Mouse (Mus musculus) stomach, adult 2 months (tissue): ENCODE data around the gene Arl4c. TPM values are rescaled to one million over a fixed set of nuclear protein-coding genes. Genes with fewer than 3 reads are reported as not detected.

Source experiments
- polyA plus RNA-seq: library from polyadenylated mRNA; depleted of rRNA; stranded (reverse); fragments of >200 nt; gene quantifications from 2 replicates; pipeline ENCODE4 v1.2.3, GENCODE M21; 2012; rRNA removed

The Arl4c gene
- polyA plus RNA-seq: 1.7 and 4.2 TPM in 2 replicates

GRCm38 (mm10) chr1:88701870-88702661 lies at the start of gene Arl4c:
TSS of gene Arl4c (minus strand) at chr1:88702221.

Other genes starting within 250 kb of the Arl4c start
- gene Glrp1, start 192.2 kb downstream of the Arl4c start, polyA plus RNA-seq: not detected in 2 replicates